Mouse (Mus musculus) adrenal gland, postnatal 10 days (tissue): ENCODE measurements around the gene Tmem233. TPM values are rescaled to one million over a fixed set of nuclear protein-coding genes. Genes with fewer than 3 reads are reported as not detected.

ENCODE experiments used
- DNase-seq: peaks from one replicate; pipeline ENCODE4 v3.0.0; 2021; ENCODE audit warnings: mixed read lengths
- total RNA-seq, 2 experiments: library from RNA; stranded (reverse); gene quantifications; 2 replicates each; pipeline ENCODE4 v1.2.3; 2021

The Tmem233 gene
- total RNA-seq, 2 experiments from 2014 or later: 0.60 to 2.8 TPM

GRCm38 (mm10) chr5:116004271-116004670, 78.8 kb downstream of the Tmem233 start:
- no peak for DNase-seq

- DNase-seq: peak; percentile 58
These were observed 79.2 kb downstream of the Tmem233 start for GRCm38 (mm10) chr5:116003825-116004224.

GRCm38 (mm10) chr5:116003154-116003553, 79.9 kb downstream of the Tmem233 start:
- DNase-seq: peak; percentile 62

GRCm38 (mm10) chr5:115997376-115997775, 85.7 kb downstream of the Tmem233 start:
- DNase-seq: no peak

- DNase-seq: no peak
These were observed 88.9 kb downstream of the Tmem233 start for GRCm38 (mm10) chr5:115994101-115994500.

- DNase-seq: no peak
These were observed 91.3 kb downstream of the Tmem233 start for GRCm38 (mm10) chr5:115991717-115992116.

Other genes with a start within 250 kb of the Tmem233 start
- gene Cit, start 238.0 kb downstream of the Tmem233 start, total RNA-seq: 10 to 100 TPM in 1 of 2 experiments, 1 to 10 TPM in 1; 6.6 to 13.7 TPM
- gene Prkab1, start 58.7 kb downstream of the Tmem233 start, total RNA-seq: 10 to 100 TPM; 57.5 to 58.1 TPM
- gene Ccdc60, start 205.7 kb upstream of the Tmem233 start, total RNA-seq: under 1 TPM in 1 of 2 experiments, not detected in 1; 0.09 TPM